Mouse (Mus musculus): ENCODE results near the gene Srrm2.

The Srrm2 gene

GRCm38 (mm10) chr17:23790269-23791078, at the start of gene Srrm2:
Gene Srrm2, plus strand, starts transcription at chr17:23790532.
- DNase-seq (ENCODE audit: low spot score), result no peak

DNA sequence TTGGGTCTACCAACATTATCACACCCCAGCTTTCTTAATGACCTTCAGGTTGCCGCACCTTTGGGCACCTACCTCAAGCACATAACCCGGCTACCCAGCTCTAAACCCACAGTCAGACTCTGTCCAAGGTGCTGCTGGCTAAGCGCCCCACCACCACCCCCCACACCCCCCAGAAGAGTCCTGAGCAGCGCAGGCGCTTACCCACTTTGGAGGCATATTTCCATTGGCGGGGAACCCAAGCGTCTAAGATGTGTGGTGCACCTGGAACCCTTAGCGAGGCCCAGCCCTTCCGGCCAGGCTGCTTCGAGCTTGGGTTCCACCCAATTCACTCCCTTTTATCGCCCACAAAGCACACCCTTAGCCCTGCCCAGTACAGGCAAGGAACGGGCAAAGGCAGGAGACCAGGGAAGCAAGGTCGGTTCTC, 49.7 kb upstream of the Srrm2 start, which contains the start of gene Paqr4:
Gene Paqr4 (minus strand): TSS at position 270 of the 424 bp plus-strand sequence.
- DNase-seq (ENCODE audit: low spot score), result no peak

- DNase-seq (ENCODE audit: low spot score), result no peak
These were observed 48.7 kb upstream of the Srrm2 start for GRCm38 (mm10) chr17:23741359-23742209.

- no peak for DNase-seq (ENCODE audit: low spot score)
These were observed 48.0 kb upstream of the Srrm2 start for GRCm38 (mm10) chr17:23742210-23742793.

DNA sequence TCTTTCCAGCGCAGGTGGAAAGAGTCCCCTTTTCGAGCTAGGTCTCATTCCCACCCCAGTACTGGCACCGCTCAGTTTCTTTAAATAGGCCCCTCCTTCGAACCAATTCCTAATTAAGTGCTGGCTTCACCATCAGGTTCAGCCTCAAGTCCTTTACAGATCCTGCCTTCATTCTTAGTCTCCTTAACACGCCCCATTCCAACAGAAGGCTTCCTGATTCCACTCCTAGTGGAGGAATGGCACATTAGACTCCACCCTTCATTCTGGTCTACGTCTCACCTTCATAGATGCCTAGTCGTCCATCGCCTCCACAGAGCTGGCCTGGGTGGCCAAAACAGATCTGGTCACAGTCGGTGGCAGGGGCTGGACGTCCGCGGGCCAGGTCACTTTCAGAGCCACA, 47.4 kb upstream of the Srrm2 start:
- no peak for DNase-seq (ENCODE audit: low spot score)

- DNase-seq (ENCODE audit: low spot score), result no peak
These were observed 46.3 kb upstream of the Srrm2 start for GRCm38 (mm10) chr17:23744076-23744475.

DNA sequence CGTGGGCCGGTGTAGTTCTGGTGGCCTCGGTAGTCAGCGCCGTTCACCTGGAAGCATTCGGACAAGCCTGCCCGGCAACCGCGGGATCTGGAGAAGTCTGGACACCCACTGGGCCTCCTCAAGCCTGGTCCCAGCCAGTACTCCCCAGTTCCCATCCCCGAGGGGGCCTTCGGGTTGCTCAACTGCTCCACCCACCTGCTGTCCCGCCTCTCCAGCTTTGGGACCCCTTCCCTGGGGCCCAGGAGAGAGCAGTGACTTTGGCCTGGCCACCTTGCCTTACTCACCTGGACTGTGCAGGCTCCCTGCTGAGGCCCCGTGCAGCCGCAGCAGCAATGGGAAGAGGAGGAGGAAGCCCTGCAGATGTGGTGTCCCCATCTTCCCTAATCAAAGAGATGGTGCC, 45.7 kb upstream of the Srrm2 start:
- DNase-seq (ENCODE audit: low spot score), result no peak

DNA sequence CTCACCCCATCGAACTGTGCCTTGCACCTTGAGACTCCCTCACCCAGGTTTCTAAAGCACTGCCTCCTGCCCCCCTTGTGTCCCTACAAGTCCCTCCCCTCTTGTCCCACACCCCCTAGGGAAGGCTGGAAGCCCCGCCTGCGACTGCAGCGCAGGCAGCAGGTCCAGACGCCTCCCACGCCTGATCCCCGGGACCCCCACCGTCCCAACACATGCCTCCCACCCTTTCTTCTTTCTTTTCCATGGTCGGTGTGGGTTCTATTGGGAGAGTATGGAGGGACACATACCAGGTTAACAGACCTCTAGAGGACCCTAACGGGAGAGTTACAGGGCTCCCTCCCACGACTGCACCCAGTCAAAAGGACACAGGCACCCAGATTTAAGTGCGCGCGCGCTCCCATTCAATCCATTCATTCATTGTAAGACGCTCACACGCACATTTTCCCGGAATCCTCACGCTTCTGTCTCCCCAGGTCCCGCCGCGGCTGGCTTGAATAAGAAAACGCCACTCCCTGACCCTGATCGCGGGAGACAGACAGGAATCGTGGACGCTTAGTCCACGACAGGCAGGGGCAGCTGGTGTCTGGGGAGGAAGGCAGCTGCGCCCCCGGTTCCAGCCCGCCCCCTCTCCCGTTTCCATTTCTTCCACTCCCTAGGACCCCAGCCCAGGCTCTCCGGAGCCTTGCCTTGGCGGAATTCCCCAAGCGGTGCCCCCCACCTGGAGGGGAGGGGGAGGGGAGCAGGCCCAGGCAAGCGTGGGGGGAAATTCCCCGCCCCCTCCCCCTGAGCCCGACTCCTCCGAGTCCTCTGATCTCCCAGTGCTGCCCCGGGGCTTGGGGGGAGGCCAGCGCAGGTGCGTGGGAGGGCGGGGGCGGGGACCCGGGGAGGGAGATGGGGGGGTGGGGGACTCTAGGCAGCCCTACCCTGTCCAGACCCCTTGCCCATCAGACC, 44.8 kb upstream of the Srrm2 start, which contains the start of gene Kremen2:
Gene Kremen2 (minus strand): TSS at position 533 of the 951 bp plus-strand sequence.
- DNase-seq (ENCODE audit: low spot score), result no peak

DNA sequence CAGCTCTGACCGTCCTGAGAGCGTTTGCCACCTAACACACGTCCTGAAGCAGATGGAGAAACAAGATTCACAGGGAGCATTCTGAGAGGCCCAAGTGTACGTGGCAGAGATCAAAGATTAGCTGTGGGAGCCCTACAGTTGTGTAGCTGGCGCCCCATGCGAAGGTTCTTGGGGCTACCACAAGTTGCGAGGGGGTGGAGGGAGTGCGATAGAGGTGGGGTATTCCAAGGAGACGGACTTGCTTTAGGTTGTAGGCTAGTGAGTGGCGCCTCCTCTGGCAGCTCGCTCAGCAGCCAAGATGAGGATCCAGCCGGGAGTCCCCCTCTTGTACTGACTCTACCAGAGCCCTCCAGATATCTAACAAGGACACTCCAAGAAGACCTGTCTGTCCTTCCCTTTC, 44.0 kb upstream of the Srrm2 start:
- no peak for DNase-seq (ENCODE audit: low spot score)

GRCm38 (mm10) chr17:23746767-23747166, 43.6 kb upstream of the Srrm2 start:
- DNase-seq (ENCODE audit: low spot score), result no peak

DNA sequence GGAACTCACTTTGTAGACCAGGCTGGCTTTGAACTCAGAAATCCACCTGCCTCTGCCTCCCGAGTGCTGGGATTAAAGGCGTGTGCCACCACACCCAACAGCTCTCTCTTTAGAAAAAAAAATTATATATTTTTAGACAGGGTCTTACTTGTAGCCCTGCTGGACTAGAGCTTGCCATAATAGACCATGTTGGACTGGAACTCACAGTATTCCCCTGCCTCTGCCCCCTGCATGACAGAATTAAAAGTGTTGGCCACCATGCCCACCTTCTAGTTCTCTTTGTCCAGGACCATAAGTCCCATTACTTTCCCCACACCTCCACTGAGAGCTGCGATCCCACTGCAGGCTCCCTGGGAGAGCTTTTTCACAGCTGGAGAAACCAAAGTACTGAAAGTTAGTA, 42.9 kb upstream of the Srrm2 start:
- DNase-seq (ENCODE audit: low spot score), result no peak

DNA sequence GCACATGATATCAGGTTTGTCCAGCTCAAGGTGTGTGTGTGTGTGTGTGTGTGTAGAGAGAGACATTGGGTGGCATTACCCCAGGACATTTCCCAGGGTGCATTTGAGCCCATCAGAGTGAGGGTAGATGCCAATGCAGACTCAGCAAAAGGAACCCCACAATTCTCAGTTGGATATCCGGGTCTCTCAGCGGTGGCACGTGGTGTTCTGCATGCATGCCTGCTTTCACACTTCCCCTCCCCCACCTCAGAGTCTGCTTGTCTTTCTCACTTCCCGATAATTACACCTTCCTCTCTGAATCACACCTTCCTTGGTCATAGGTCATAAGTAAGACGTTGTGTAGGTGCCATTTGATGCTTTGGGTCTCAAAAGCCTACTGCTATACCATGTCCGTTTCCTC, 42.3 kb upstream of the Srrm2 start:
- no peak for DNase-seq (ENCODE audit: low spot score)

DNA sequence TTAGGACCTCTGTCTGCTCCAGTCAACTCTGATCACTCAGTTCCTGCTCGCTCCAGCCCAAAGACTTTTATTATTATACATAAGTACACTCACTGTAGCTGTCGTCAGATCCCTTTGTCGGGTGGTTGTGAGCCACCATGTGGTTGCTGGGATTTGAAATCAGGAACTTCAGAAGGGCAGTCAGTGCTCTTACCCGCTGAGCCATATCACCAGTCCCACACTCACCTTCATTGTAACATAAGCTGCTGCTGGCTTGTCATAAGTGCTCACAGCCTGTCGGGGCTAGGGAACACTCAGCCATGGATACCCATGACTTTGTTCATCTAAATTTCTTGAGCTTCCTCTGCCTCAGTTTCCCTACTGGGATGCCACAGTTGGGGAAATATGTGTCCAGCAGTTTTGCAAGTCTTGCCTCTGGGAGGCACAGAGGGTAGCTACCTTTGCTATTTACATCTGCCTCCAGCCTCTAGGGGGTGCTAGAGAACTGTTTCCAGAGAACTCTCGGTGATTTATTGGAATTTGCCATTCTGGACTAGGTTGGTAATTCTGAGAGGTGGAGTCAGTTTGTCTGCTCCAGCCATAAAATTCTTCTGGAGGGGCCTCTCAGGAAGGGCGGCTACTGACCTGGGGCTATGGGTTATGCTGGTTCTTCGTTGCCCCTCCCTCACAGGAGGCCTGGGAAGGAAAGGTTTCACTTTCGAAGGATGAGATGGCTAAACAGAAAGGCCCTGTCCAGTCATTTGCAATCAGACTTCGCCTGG, 41.5 kb upstream of the Srrm2 start:
- DNase-seq (ENCODE audit: low spot score), result peak; percentile 50

DNA sequence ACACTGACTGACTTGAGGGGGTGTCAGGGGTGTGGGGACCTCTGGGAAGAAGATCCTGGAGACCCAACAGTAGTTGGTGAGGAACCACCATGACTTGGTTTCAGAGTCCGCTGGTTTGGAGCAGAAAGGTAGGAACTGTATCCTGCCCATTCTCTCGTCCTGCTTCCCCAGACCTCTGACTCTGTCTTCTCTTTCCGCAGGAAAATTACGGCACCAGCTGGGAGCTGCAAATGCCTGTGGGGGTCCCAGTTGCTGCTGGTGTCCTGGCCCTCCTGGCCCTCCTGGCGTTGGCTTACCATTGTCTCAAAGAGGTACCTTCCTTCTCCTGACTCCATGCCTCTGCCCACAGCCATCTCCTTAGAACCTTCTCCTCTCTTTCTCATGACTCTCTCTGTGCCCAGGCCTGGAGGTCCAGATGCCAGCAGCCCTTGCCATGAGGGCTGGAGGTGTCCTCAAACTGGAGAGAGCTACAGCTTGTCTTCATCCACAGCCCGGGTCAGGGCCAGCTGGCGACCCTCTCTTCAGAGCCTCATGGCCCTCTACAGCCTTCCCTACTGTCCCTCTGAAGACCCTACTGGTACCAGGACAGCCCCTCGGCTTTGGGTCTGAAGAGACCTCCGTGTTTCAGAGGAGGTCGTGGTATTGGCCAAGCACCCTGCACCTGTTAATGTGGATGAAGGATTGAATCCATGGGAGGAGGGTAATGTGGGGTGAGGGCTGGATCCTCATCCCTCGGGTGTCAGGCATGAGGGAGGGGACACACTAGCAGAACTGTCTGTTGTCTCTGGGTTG, 40.7 kb upstream of the Srrm2 start:
- DNase-seq (ENCODE audit: low spot score), result no peak

DNA sequence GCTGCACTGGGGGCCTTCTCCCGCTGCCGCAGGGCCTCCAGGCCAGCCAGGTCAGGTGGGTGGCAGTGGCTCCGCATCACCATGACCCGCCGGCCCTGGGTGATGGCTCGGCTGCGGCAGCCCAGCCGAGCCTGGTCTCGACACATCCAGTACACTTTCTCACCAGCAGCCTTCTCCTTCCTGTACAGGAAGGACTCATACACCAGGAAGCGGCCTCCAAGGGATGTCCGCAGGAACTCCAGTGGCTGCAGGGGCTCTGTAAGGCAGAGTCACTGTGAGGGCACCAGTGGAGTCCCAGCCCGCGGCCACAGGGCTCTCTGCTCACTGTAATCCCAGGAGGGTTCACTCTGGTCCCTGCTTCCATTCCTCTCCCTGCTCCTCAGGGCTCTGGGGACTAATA, 34.6 kb upstream of the Srrm2 start:
- DNase-seq (ENCODE audit: low spot score), result no peak

GRCm38 (mm10) chr17:23757581-23757980, 32.8 kb upstream of the Srrm2 start:
- DNase-seq (ENCODE audit: low spot score), result no peak

DNA sequence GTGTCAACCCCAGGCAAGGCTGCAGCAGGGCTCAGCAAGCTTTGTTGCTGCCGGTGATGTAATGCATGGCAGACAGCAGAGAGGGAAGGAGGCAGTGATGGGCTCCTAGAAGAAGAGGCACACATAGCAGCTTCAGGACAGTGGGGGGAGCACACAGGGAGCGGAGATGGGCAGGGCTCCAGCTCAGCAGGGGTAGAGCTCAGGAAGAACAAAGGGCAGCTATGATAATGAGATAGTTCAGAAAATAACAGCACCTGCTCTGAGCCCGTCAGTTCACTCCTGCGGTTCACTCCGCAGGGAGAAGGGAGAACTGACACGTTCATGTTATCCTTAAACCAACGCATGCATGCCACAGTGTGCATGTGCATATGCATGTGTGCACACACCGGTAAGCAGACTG, 31.5 kb upstream of the Srrm2 start:
- DNase-seq (ENCODE audit: low spot score), result no peak

- DNase-seq (ENCODE audit: low spot score), result no peak
These were observed 30.1 kb upstream of the Srrm2 start for GRCm38 (mm10) chr17:23760231-23760630.

DNA sequence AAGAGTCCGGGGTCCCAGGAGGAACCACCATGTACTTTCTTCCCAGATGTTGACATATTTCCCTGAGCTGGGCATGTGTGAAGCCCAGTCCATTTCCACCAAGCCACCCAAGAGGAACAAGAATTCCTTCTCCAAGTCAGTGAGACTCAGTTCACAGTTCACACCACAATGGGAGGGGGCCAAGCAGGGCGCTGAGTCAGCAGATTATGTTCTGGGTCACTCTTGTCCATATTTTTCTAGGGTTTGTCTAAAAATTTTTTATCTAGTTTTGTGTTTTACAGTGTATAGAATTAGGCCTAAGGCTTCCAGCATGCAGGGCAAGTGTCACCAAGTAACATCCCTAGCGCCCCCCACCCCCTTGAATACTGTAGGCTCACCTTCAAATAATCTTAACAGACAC, 29.2 kb upstream of the Srrm2 start:
- DNase-seq (ENCODE audit: low spot score), result no peak

GRCm38 (mm10) chr17:23762976-23763375, 27.4 kb upstream of the Srrm2 start:
- no peak for DNase-seq (ENCODE audit: low spot score)
